Mouse (Mus musculus): ENCODE data around the gene Bpi. TPM values are rescaled to one million over a fixed set of nuclear protein-coding genes. Genes with fewer than 3 reads are reported as not detected.

Gene Bpi
- polyA plus RNA-seq, 1 experiment from 2014 or later, result not detected

GRCm38 (mm10) chr2:158299731-158300130 lies 41.8 kb downstream of the Bpi start:
- no peaks in the 10 kb centered on the region for H3K9me3 ChIP-seq (ENCODE audit: control insufficient read depth, low read length)
- no peak overlapping the region for H3K4me2 ChIP-seq (replicated peaks; ENCODE audit: low read depth)
- 73% methylated on average over 4 of the region's 4 CpGs for WGBS
- H3K36me3 ChIP-seq (ENCODE audit: control insufficient read depth, insufficient read depth, low read length), result no peaks in the 10 kb centered on the region
- no peak overlapping the region for H3K27ac ChIP-seq (replicated peaks)
- no peak overlapping the region for H3K4me3 ChIP-seq (ENCODE audit: low read depth, low read length)
- H3K27me3 ChIP-seq (ENCODE audit: control insufficient read depth, insufficient read depth, low read length), result no peaks in the 10 kb centered on the region
- TF ChIP-seq CTCF (IDR thresholded peaks at IDR 0.05; ENCODE audit: low read depth) (no peak), EP300 (optimal IDR thresholded peaks at IDR 0.05) (no peak)
- H3K9ac ChIP-seq (ENCODE audit: low read length), result no peak overlapping the region
- no peak for ATAC-seq (ENCODE audit: low FRiP score, low TSS enrichment)
- H3K4me1 ChIP-seq (replicated peaks; ENCODE audit: control insufficient read depth, insufficient read depth), result no peaks in the 10 kb centered on the region
- DNase-seq (ENCODE audit: low spot score), result no peak

DNA sequence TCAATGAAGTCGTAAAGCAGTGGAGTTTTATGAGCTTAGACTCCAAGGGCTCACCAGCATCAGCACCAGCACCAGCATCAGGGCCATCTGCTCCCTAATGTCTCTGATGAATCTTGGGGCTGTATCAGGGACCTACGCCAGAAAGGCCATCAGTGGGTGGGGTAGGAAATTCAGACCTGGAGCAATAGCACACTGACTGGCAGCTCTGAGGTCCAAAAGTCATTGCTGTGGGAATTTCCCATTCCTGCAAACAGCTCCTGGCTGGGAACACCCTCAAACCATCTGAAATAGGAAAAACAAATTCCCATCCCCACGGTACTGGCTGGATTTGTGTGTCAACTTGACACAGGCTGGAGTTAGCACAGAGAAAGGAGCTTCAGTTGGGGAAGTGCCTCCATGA lies 44.9 kb downstream of the Bpi start:
- Histone ChIP-seq H3K36me3 (ENCODE audit: control insufficient read depth, insufficient read depth, low read length) (no peaks in the 10 kb centered on the region), H3K9ac (ENCODE audit: low read length) (no peak overlapping the region), H3K9me3 (ENCODE audit: control insufficient read depth, low read length) (no peaks in the 10 kb centered on the region), H3K4me3 (ENCODE audit: low read depth, low read length) (no peak overlapping the region), H3K27ac (replicated peaks) (no peak overlapping the region), H3K4me1 (replicated peaks; ENCODE audit: control insufficient read depth, insufficient read depth) (no peaks in the 10 kb centered on the region), H3K27me3 (ENCODE audit: control insufficient read depth, insufficient read depth, low read length) (no peaks in the 10 kb centered on the region), H3K4me2 (replicated peaks; ENCODE audit: low read depth) (no peak overlapping the region)
- no peak for TF ChIP-seq CTCF (IDR thresholded peaks at IDR 0.05; ENCODE audit: low read depth)
- no peak for TF ChIP-seq EP300 (optimal IDR thresholded peaks at IDR 0.05)
- DNase-seq (ENCODE audit: low spot score) (no peak), ATAC-seq (ENCODE audit: low FRiP score, low TSS enrichment) (no peak)
- 62% methylated on average over 3 of the region's 3 CpGs for WGBS

DNA sequence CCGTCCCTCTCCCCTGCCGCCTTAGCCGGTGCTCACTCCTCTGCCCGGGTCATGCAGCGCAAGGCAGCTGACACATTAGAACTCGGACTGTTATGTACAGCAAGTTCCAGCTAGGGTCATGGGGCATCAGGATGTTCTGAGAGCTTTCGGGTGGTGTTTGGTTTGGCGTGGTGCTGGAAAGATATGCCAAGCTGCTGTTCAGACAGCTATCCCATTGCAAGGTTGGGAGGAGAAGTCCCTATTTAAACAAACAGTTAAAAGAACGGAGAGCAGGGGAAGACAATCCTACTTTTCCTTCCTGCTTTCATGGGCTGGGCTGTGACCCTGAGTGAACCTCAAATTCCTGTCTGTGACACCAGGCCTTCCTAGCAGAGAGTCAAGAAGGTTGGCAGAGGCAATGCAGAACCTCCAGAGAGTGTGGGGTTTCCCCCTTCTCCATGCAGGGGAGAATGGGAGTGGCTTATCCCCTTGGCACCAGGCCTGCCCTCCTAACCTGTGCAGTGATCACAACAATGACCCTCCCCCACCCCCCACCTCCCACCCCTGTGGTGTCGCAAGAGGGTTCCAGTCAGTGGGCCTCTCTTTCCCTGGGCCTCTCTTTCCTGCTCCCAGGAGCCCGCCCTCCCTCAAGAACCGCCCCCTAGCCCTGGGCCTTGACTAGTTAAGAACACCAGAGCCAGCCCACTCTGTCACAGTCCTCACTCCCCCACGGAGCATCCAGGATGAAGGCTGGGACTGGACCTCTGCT lies 48.2 kb downstream of the Bpi start, which contains the start of gene Lbp:
Gene Lbp (plus strand): TSS at position 546 of the 748 bp plus-strand sequence.
- 0 out of 2 replicates have a peak within 1 kb of the TSS, but pooled peaks have one; percentile 18 for H3K9ac ChIP-seq (ENCODE audit: low read length)
- TF ChIP-seq EP300 (optimal IDR thresholded peaks at IDR 0.05) (no peak), CTCF (IDR thresholded peaks at IDR 0.05; ENCODE audit: low read depth) (no peak)
- peak; percentile 38 for DNase-seq (ENCODE audit: low spot score)

GRCm38 (mm10) chr2:158306696-158307049 lies 48.8 kb downstream of the Bpi start:
- peak; percentile 60; the same call in 1 of the 2 replicates for ATAC-seq (ENCODE audit: low FRiP score, low TSS enrichment)
- WGBS, result 50% methylated on average over 6 of the region's 6 CpGs
- no peak overlapping the region for H3K4me3 ChIP-seq (ENCODE audit: low read depth, low read length)

More for the DNA sequence above, 48.2 kb downstream of the Bpi start, which contains the start of gene Lbp:
- WGBS, result 12% methylated on average over 11 of the region's 13 CpGs
- ATAC-seq (ENCODE audit: low FRiP score, low TSS enrichment), result peak; percentile 72
- H3K27ac ChIP-seq (replicated peaks), result no peak within 1 kb of the TSS
- H3K4me2 ChIP-seq (replicated peaks; ENCODE audit: low read depth), result 0 out of 2 replicates have a peak within 1 kb of the TSS, but pooled peaks have one; percentile 17
- no peaks in the 10 kb centered on the region for H3K27me3 ChIP-seq (ENCODE audit: control insufficient read depth, insufficient read depth, low read length)
- H3K36me3 ChIP-seq (ENCODE audit: control insufficient read depth, insufficient read depth, low read length), result no peaks in the 10 kb centered on the region
- no peaks in the 10 kb centered on the region for H3K9me3 ChIP-seq (ENCODE audit: control insufficient read depth, low read length)
- no peaks in the 10 kb centered on the region for H3K4me1 ChIP-seq (replicated peaks; ENCODE audit: control insufficient read depth, insufficient read depth)
- H3K4me3 ChIP-seq (ENCODE audit: low read depth, low read length), result no peak within 1 kb of the TSS

DNA sequence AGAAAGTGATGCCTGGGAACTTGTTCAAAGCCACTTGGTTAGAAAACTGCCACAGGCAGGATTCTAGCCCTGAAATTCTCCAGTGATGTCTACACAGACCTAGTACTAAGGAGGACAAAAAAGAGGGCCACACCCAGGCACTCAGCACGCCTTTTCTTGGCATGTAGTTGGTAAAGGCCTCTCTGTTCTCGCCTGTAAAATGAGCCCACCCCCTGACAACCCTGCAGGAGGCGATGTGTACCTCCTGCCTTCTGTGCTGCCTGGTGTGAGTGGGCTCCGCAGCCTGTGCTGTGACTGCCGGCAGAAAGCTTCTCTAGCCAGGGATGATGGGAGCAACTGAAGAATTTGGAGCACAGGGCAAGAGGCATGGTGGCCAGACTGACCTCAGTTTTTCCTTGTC lies 50.4 kb downstream of the Bpi start:
- WGBS, result 43% methylated on average over 5 of the region's 5 CpGs
- Histone ChIP-seq H3K9me3 (ENCODE audit: control insufficient read depth, low read length) (no peaks in the 10 kb centered on the region), H3K27ac (replicated peaks) (no peak overlapping the region), H3K4me3 (ENCODE audit: low read depth, low read length) (no peak overlapping the region), H3K4me2 (replicated peaks; ENCODE audit: low read depth) (no peak overlapping the region), H3K36me3 (ENCODE audit: control insufficient read depth, insufficient read depth, low read length) (no peaks in the 10 kb centered on the region), H3K4me1 (replicated peaks; ENCODE audit: control insufficient read depth, insufficient read depth) (no peaks in the 10 kb centered on the region), H3K9ac (ENCODE audit: low read length) (no peak overlapping the region), H3K27me3 (ENCODE audit: control insufficient read depth, insufficient read depth, low read length) (no peaks in the 10 kb centered on the region)
- DNase-seq (ENCODE audit: low spot score) (no peak), ATAC-seq (ENCODE audit: low FRiP score, low TSS enrichment) (no peak)
- TF ChIP-seq CTCF (IDR thresholded peaks at IDR 0.05; ENCODE audit: low read depth) (no peak), EP300 (optimal IDR thresholded peaks at IDR 0.05) (no peak)

More at GRCm38 (mm10) chr2:158306696-158307049, 48.8 kb downstream of the Bpi start:
- no peak for DNase-seq (ENCODE audit: low spot score)
- Histone ChIP-seq H3K9ac (ENCODE audit: low read length) (0 out of 2 replicates have a peak overlapping the region, but pooled peaks have one; percentile 18), H3K36me3 (ENCODE audit: control insufficient read depth, insufficient read depth, low read length) (no peaks in the 10 kb centered on the region), H3K27ac (replicated peaks) (no peak overlapping the region), H3K4me2 (replicated peaks; ENCODE audit: low read depth) (0 out of 2 replicates have a peak overlapping the region, but pooled peaks have one; percentile 17), H3K27me3 (ENCODE audit: control insufficient read depth, insufficient read depth, low read length) (no peaks in the 10 kb centered on the region), H3K4me1 (replicated peaks; ENCODE audit: control insufficient read depth, insufficient read depth) (no peaks in the 10 kb centered on the region), H3K9me3 (ENCODE audit: control insufficient read depth, low read length) (no peaks in the 10 kb centered on the region)
- no peak for TF ChIP-seq EP300 (optimal IDR thresholded peaks at IDR 0.05)
- TF ChIP-seq CTCF (IDR thresholded peaks at IDR 0.05; ENCODE audit: low read depth), result no peak

GRCm38 (mm10) chr2:158313089-158313488 lies 55.2 kb downstream of the Bpi start:
- WGBS, result 81% methylated on average over 1 of the region's 1 CpGs
- DNase-seq (ENCODE audit: low spot score), result no peak

More at GRCm38 (mm10) chr2:158313089-158313488, 55.2 kb downstream of the Bpi start:
- Histone ChIP-seq H3K9ac (ENCODE audit: low read length) (no peak overlapping the region), H3K36me3 (ENCODE audit: control insufficient read depth, insufficient read depth, low read length) (no peaks in the 10 kb centered on the region), H3K27ac (replicated peaks) (no peak overlapping the region), H3K27me3 (ENCODE audit: control insufficient read depth, insufficient read depth, low read length) (no peaks in the 10 kb centered on the region), H3K4me1 (replicated peaks; ENCODE audit: control insufficient read depth, insufficient read depth) (no peaks in the 10 kb centered on the region), H3K4me2 (replicated peaks; ENCODE audit: low read depth) (no peak overlapping the region), H3K4me3 (ENCODE audit: low read depth, low read length) (no peak overlapping the region), H3K9me3 (ENCODE audit: control insufficient read depth, low read length) (no peaks in the 10 kb centered on the region)
- TF ChIP-seq CTCF (IDR thresholded peaks at IDR 0.05; ENCODE audit: low read depth) (no peak), EP300 (optimal IDR thresholded peaks at IDR 0.05) (no peak)
- ATAC-seq (ENCODE audit: low FRiP score, low TSS enrichment), result no peak
